Mouse (Mus musculus): Measurements from ENCODE around the gene Nup93. TPM values are rescaled to one million over a fixed set of nuclear protein-coding genes. Genes with fewer than 3 reads are reported as not detected.

The Nup93 gene
- total RNA-seq, 2 experiments from 2014 or later, result 15.8 to 22.9 TPM

DNA sequence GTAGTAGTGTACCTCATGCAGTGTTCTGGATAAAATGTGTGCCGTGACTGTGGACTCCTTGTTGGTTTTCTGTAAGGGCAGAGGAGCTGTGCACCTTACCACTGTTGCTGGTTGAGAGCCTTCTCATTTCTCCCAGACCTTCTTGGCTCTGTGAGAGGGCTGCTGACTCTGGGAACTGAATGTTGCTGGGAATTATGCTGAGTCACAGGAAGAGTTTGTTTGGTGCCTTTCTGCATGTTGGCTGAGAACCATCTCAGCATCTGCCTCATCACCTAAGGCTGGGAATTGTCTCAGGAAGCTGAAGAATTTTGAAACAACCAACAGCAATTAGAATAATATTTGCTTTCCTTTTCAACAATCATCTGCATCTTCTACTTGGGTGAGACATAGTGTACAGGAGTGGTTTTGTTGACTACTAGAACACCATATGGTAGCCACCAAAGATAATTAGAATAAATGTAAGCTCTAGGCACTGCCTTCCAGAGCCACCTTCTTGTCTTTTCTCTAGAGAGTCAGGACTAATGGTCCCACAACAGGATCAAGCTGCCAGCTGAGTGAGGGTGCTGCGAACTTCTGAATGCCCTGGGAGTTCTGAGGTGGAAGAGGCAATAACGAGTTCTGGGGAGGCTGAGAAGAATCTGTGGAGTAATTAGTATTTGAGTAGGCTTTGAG is 48.4 kb downstream of the Nup93 start:
- ATAC-seq (ENCODE audit: poor library complexity, severe bottlenecking), result no peak

DNA sequence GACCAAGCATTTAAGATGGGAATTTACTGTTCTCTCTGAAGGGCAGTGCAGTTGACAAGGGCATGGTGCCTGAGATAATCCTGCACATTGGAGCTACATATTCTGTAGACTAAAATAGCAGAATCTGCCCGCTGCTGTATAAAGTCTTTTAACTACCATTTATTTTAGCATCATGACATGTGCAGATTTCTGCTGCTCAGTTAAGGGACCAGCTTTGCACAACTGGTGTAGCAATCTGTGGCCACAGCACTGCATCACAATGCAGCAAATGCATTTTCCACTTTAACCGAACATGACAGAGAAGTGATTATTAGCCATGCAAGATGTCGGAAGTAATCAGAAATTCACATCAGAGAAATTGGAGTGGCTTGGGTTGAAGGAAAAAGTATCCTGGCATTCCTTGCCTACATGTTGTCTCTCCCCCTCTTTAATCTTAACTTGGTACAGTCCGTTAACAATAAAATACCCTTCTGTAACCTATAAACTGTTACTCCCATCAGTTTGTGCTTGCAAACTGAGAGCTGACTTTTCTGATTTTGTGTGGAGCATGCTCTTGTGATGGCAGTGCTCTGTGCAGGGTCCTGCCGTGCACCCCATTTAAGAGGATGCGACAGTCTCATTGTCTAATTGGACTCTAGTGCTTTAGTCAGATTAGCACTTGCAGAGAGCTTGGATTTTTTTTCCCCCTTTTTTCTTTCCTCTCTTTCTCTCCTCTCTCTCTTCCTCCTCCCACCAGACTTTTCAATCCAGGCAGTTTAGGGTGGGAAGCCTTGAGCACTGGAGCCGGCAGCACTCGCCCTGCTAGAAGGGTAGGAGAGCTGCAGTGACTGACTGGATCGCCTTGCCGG is 52.2 kb downstream of the Nup93 start:
- ATAC-seq (ENCODE audit: poor library complexity, severe bottlenecking), result no peak

DNA sequence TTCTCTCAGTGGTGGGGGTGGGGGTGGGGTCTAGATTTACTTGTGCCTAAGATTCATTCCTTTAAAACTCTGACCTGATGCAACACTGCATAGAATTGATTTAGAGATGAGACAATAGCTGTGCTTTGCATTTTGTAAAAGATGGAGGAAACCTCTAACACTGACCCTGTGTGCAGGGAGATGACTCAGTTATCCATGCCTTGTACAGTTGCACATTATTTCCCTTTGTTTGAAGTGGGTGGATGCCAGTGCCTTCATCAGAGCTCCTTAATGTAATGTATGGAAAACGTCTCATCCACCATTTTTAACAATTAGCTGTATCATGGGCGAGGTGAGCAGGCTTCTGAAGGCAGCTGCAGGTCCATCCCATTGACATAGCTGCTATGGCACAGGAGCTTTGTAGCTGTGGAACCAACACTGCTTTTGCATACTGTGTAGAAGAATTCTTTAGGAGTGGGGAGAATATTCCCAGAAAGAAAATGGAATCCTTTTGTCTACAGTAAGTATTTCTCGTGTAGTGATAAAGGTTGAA is 54.1 kb downstream of the Nup93 start:
- ATAC-seq (ENCODE audit: poor library complexity, severe bottlenecking), result no peak

DNA sequence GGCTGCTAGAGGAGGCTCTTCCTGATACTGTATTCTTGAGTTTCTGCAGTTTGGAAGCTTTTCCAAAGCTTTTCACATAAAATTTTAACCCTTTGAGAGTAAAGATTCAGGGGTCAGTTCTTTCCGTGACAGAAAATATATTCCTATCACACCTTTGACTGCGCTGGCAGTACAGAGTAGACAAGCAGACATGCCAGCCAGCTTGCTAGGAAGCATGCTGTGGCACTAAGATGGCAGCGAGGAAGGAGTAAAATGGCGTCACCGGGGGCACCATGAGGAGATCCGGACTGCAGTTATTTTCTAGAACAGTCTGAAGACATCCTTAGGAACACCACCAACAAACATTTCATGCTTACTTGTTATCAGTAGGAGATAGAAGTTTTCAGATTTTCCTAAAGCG is 55.9 kb downstream of the Nup93 start:
- ATAC-seq (ENCODE audit: poor library complexity, severe bottlenecking), result no peak

DNA sequence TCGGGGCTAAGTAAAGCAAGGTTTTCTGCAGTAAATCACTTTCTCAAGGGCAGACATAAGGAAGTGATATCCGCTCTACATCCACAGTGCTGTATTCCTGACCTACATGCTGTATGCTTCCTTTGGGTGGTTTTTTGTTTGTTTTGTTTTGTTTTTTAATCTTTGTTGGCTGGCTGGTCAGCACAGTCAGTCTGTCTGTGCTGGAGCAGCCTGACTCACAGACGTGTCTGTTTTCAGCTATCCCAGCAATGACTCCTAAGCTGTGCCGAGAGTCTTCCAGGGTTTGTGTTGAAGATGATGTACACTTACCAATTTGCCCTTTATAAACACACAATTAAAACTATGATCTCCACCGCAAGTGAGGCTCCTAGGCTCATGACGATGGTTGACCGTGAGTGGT is 56.7 kb downstream of the Nup93 start:
- ATAC-seq (ENCODE audit: poor library complexity, severe bottlenecking), result no peak

DNA sequence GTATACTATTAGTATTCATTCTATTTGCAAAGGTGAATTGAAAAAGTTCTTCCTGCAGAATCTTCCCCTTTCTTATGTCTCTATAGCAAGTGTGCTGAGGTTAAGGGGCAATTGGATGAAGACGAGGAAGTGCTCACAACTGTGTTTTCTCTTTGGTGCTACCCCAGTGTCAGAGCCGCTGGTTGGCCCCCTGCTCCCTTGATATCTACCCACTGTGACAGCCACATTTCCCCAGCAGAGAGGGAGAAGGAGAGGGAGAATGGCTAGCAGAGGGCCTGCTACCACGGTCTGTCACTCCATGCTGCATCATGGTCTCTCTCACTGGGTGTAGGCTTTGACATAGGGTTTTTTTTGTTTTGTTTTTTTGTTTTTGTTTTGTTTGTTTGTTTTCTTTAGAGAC is 58.2 kb downstream of the Nup93 start:
- no peak for ATAC-seq (ENCODE audit: poor library complexity, severe bottlenecking)

DNA sequence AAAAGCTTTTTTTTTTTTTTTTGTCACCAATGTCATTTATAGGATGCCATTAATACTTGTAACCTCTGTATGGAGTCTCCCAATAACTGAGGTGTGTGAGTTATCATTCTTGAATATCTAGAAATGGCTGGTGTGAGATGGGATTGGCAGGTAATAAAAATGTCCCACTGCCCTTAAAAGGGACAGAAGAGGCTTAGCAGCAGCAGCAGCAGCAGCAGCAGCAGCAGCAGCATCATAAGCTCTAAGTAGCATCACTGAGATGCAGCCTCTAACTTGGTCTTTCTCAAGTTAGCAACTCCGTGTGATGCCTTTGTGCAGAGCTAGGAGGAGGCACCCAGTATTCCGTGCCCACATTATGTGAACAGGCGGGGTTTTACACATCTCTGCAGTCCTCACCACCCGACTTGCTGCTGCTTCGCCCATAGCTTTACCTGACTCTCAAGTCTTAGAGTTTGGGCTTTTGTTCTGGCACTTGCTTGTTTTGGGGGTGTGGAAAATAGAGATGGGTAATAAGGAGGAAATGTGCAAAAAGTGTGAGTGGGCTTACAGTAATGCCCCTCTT is 59.0 kb downstream of the Nup93 start:
- no peak for ATAC-seq (ENCODE audit: poor library complexity, severe bottlenecking)

DNA sequence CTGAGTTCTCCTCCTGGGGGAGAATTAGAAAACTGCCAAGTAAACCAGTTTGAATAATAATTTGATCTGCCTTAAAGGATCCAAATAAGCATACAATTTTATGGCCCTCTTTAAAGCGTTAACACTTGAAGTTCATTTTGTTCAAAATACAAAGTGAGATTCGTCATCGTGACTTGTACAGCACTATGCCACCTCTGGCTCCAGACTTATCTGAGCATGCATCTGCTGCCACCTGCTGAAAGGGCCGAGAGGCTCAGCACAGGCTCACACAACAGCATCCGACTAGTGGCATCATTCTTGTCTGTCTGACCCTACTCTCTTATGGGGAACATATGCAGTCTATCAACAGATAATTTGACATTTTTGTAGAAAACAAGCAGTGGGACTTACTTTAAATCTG is 59.7 kb downstream of the Nup93 start:
- ATAC-seq (ENCODE audit: poor library complexity, severe bottlenecking), result no peak

DNA sequence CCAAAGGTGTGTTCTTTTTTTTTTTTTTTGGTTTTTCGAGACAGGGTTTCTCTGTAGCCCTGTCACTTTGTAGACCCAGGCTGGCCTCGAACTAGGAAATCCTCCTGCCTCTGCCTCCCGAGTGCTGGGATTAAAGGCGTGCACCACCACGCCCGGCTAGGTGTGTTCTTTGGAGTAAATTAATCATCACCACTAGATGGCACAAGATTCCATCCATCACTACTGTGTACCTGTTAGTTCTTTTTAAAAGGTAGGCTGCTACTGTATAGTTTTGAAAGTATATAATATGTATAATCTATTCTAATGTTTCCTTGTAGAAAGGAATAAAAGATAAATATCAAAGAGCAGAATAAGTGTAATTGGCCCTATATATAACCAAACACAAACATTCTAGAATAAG is 63.9 kb downstream of the Nup93 start:
- no peak for ATAC-seq (ENCODE audit: poor library complexity, severe bottlenecking)

DNA sequence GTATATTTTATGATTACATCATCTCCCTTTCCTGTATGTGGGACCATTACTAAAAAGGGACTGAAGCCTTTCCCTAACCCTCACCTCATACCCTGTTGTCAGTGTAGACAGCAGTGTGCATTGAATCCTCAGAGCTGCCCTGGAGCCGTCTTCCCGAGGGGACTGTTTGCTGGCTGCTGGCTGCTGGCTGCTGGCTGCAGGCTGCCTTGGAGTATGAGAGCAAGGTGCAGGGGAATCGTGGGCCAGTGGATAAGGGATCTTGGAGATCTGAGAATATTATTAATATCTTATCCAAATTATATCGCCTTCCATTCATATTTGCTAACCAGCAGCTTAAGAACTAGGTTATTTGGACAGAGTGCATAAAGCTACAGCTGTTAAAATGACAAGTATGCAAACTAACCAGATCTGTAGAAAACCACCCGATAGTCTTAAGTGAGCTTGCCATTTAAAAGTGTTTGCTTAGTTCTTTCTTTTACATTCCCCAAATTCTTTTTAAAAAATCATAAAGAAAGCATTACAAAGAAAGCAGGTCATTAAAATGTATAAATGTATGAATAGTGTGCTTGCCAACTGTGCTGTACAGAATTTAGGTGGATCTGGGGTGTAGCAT is 65.7 kb downstream of the Nup93 start:
- ATAC-seq (ENCODE audit: poor library complexity, severe bottlenecking), result no peak

DNA sequence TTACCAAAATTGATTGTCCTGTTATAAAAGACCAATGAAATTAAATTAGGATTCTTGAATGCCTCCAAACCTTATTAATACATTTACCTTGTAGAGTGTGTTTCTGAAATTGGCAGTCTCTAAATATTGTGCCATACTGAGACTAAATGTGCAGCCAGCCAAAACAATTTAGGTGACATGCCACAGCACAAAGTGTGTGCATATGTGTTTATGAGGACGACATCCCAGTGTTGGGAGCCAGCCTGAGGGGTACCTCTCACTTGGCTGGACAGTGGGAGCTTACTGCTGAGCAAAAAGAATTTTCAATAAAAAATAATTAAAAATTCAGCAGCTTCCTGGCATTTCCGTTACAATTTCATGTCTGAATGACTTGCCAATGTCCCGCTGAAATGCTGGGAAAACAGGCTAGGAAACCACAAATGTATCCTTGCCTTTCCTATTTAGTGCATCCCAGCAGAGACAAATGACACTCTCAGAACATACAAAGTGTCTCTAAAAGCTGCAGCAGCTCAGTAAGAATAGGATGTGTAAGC is 68.2 kb downstream of the Nup93 start:
- ATAC-seq (ENCODE audit: poor library complexity, severe bottlenecking), result no peak

DNA sequence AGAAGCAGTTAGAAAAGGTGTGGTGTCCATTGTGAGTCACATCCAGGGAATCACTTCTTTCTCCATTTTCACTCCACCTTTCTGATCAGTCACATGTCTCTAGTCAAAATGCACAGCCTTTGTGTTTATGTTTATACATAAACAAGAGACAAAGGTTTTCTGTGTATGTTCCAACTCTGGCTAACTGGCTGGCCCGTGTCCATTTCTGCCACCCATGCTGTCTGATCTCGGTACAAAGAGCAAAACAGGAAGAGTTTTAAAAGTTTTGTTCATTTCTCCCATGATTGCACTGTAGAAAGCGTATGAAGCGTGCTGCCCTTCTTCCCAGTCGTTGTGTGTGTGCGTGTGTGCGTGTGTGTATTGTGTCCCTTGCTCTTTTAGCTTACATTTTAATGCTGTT is 69.8 kb downstream of the Nup93 start:
- ATAC-seq (ENCODE audit: poor library complexity, severe bottlenecking), result no peak

DNA sequence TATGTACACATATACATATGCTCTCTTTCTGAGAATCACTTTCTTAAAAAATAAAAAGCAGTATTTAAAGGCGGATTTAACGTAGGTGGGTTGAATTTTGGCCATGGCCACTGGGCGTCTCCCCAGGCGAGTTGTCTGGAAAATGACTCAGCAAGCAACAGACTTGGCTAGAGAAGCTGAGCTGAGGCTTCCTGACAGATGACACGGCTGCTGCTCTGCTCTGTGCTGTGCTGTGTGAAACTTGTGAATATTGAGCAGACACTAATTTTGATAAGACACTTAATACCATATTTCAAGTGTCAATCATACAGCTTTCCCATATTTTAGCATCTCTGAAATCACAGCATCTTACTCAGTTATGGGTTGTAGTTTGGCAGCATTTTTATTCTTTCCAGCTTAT is 76.2 kb downstream of the Nup93 start:
- no peak for ATAC-seq (ENCODE audit: poor library complexity, severe bottlenecking)

DNA sequence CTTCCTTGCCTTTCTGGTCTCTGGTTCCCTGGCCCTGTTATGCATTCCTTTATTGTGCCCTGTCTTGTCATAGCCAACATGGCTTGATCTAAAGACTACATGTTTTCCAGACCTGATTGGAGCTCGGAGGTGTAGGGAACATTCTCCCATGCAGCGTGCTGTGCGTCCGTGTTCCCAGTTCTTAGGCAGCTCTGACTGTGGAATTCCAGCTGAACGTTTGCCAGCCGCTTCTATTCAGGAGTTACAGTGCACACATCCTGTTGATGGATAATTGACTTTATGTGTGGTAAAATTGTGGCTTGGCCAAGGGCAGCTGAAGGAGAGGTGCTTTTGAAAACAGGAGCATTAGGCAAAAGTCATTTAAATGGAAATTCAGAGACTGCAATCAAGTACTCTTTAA is 77.7 kb downstream of the Nup93 start:
- ATAC-seq (ENCODE audit: poor library complexity, severe bottlenecking), result no peak

DNA sequence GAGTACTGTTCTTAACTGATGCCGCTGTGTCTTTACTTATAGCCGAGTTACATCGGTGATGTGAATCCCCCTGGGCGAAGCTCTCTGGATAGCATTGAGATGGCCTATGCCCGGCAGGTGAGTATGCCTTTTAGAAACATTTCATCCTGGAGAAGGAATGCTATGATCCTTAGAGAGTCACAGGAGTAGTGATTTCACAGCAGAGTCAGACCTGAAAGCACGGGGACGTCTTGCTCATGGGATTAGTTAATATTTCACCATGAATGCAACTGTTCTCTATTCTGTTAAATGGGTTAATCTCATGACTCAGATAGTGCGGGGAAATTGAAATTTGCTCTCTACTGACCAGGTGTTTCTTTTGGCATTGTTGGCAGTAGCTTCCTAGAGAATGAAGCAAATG is 78.3 kb downstream of the Nup93 start:
- no peak for ATAC-seq (ENCODE audit: poor library complexity, severe bottlenecking)

DNA sequence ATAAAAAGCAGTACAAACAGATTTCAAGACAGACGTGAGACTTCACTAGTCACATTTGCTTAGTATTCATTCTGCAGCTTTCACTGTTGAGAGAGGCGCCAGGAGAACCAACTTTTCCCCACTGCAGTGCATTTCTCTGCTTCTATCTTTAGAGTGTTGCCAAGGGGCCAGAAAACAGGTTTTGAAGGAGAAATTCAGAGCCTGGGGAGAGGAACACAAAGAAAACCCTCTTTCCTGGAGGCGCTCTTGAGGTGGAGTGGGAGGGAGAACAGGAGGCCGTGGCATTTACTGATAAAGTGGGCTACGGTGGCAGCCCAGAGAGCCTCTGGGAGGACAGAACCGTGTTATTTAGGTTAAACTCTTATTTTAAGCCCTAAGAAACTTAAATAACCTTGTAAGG is 81.3 kb downstream of the Nup93 start:
- no peak for ATAC-seq (ENCODE audit: poor library complexity, severe bottlenecking)

DNA sequence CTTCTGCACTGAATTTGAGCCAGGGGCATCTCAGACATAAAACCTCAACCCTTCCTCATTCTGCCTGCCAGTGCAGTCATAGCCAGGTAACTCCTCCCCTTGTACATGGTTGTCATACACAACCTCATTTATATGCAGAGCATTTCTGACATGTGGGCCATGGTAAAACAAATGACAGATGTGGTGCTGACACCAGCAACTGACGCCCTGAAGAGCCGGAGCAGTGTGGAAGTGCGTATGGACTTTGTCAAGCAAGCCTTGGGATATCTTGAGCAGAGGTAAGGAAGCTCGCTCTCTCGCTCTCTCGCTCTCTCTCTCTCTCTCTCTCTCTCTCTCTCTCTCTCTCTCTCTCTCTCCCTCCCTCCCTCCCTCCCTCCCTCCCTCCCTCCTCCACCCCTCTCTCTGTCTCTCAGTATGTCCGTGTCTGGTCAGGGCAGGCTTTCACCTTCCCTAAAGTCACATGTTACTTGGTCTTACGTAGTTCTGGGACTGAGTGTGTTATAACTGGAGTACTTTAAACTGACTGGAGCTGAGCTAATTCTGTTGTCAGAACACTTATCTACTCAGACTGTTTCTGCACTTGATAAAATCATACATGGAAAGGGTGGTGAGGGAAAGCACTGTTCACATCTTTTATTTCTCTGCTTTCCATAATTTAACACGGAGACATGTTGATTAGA is 82.1 kb downstream of the Nup93 start:
- no peak for ATAC-seq (ENCODE audit: poor library complexity, severe bottlenecking)

DNA sequence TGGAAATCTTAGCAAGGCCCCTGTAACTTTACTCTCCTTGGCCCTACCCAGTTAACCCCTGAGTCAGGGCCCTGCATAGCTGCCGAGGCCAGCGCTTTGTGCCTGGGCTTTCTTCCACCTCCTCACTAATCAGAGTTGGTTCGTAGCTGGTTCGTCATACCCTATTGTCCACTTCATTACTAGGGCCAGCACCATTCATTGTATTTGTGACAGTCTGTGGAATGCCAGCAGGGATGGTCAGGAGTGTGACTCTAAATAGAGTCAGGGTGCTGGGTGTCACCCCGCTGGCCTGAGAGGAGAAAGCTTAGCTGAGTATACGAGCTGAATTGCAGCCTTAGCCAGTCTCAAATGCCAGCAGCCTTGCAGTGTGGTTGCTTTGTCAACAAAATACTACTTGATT is 82.7 kb downstream of the Nup93 start:
- ATAC-seq (ENCODE audit: poor library complexity, severe bottlenecking), result no peak

DNA sequence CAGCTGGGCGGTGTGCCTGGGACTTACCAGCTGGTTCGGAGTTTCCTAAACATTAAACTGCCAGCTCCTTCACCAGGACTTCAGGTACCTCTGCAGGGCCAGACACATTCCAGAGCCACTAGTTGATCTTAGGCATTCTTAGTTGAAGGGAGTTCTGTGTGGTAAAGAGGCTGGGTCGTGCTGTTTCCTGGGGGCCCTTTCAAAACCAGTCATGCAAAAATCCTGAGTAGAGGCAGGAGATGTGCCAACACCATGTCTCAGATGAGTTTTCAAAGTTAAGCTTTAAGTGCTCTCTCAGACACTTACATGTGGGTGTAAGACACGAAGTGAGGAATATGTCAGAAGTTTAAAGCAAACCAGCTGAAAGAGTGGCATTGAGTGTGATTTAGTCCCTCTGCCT is 86.4 kb downstream of the Nup93 start:
- no peak for ATAC-seq (ENCODE audit: poor library complexity, severe bottlenecking)

DNA sequence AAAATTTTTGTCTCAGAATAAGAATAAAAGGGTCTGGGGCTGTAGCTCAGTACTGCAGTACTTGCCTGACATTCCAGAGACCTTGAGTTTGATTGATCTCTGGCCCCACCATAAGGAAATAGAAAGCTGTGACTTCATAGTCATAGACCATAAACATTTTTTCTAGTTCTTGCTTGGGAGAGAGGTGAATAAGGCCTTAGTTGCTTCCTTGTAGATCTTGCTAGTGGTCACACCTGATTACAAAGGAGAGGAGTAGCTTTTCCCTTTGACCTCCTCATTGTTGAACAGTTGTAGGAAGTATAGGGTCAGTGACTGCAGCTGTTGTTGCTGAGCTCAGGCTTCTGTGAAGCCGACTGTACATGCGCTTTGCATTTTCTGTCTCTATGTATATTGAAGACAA is 90.0 kb downstream of the Nup93 start:
- ATAC-seq (ENCODE audit: poor library complexity, severe bottlenecking), result no peak
